Mouse (Mus musculus): ENCODE results near the gene Mccc2.

Gene Mccc2

DNA sequence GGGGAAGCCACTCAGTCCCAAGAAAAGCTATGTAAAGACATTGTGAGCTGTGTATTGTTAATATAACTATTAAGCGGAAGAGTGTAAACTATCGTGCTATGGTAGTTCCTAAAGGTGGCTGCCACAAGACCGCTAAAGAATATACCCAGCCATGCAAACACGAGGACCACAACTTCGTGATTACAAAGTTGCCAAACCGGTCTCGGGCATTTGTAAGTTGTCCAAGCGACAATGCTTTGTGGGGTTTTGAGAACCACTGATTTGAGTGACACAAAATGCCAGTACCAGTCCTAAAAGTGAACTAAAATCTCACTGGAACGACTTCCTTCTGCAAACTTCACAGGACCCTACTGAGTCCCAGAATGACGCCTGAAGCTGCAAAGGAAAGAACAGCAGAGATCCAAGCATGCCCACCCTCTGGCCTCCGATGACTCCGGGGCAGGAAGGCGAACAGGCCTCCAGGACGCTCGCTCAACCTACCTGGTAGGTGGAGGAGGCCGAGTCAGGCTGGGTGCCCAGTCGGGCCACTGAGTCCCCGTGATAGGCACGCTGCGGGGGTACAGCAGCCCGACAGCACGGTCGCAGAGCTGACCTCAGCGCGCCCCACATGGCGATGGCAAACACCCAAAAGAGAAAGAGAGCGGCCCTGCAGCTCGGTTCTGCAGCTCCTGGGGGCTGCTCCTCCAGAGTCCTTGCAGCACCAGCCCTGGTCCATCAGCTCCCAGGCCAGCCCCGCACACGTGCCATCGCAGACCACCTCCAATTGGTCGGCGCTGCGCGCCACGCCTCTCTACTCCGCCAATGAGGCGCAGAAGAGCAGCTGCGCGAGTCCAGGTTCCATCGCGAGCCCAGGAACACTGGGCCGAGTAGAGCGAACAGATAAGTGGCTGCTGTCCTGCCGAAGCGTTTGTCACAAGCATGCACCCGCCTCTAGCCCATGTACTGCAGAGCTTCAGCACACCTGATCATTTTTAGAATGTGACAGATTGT lies at the start of gene Mccc2:
Gene Mccc2, minus strand, starts transcription at position 734 of the 990 bp plus-strand sequence.
- DNase-seq (ENCODE audit: low spot score in 2 of 2) = peak; percentile 49 to 56

DNA sequence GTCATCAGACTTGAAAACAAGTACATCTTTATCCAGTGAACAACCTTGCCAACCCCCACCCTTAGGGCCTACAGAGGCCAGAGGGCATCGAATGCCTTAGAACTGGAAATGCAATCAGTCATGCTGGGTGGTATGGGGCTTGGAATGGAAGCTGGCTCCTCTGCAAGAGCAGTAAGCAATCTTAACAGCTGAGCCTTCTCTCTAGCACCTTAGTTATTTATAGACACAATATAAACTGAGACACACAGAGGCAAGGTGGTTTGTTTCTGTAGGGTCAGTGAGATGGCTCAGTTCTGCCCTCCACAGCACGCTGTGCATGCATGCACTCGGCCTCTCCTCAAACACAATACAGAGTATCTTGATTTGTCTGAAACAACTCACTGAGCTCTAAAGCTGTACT lies 48.5 kb upstream of the Mccc2 start:
- DNase-seq (ENCODE audit: low spot score in 2 of 2) = no peak

DNA sequence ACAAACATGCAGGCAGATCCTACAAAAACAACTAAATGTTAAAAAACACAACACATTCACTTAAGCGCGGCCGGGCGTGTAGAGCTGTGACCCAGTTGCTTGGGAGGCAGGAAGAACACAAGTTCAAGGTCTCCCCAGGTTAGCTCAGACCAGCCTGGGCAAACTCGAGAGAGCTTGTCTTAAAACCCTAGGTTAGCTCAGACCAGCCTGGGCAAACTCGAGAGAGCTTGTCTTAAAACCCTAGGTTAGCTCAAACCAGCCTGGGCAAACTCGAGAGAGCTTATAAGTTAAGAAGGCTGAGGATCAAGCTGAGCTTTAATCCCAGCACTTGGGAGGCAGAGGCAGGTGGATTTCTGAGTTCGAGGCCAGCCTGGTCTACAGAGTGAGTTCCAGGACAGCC lies 42.3 kb upstream of the Mccc2 start:
- peak in 1 of 2 experiments; percentile 4 for DNase-seq (ENCODE audit: low spot score in 2 of 2)

DNA sequence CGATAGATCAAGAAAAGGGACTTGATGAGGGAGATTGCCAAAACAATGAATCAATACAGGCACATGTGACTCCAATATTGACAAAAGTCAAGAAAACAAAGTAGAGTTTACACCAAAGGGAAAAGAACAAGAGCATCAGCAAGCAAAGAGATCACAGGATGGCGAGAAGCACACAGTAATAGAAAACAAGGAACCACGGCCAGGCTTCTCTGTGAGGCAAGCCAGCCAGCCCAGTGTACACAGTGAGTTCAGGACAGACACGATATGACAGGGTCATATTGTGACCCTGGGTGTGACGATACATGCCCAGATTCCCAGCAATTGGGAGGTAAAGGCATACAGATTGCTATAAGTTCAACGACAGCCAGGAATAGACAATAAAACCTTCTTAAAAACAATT lies 10.6 kb upstream of the Mccc2 start:
- no peak for DNase-seq (ENCODE audit: low spot score in 2 of 2)

DNA sequence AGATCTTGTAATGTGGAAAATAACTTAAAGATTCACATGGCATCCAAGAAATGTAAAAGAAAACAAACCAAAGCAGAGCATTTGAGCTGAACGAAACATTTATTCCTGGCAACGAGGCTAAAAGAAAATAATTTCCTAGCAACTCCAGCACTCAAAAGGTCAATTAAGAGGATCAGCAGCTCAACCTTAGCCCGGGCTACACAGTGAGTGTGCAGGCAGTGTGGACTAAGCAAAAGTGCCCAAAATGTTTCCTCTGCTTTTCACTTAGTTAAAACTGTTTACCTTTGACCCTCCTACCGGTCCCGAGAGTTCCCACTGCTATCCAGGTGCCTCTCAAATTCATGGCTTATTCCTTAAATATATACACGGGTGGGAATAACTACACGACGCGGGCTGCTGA lies 1.5 kb upstream of the Mccc2 start:
- no peak for DNase-seq (ENCODE audit: low spot score in 2 of 2)

DNA sequence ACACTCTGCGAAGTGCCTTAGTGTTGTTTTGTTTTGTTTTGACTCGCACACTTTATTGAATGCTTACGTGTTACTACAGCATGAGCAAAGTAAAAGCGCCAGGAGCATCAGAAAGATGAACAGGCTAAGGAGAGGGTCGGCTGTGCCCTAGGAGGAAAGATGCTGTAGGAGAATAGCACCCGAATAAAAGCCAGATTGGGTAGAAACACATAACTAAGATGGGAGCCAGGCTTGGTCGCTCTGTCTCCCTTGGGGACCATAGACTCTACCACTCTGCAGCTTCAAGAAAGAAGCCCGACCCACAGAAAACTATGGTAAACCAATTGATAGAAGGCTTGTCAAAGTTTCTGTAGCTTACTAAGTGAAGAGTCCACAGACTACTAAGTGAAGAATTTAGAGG lies 498 bp upstream of the Mccc2 start:
- no peak for DNase-seq (ENCODE audit: low spot score in 2 of 2)

DNA sequence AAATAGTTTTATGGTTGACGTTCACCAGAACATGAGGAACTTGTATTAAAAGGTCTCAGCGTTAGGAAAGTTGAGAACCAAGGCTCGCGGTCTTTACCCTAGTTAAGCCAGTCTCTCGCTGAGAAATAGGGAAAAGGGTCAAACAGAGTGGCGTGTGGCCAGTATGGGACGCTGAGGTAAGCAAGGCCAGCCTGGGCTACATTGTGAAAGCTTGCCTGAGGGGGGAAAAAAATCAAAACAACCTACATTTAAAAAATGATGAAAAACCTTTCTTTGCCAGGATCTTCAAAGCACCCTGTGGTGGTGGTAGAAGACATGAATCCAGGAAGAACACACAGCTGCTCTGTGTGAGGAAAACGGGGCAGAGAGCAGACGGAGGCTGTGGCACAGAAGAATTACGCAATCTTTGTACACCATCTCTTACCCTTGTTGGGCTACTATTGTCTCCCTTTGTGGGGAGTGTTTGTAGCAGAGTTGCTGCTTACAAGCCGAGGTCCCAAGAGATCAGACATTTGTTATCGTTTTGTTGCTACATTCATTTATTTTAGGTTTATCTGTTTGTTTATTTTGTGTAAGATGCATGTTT lies 9.4 kb downstream of the Mccc2 start:
- no peak for DNase-seq (ENCODE audit: low spot score in 2 of 2)

DNA sequence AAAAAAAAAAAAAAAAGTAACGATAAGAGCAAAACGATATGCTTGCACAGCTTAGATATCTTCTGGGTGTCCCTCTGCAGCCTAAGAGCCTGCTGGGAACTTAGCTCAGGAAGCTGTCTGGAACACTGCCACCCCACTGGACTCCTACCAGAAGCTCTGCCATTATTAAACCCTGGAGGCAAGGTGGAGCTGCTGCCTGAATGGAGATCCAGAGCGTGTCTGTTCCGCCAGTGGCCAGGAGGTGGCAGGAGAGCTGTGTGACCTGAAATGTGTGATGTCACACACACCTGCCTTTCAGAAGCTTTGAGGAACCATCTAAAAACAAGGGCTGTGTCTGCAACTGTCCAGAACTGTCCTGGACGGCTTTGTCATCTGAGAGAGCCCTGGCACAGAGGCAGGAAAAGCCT lies 13.6 kb downstream of the Mccc2 start:
- DNase-seq (ENCODE audit: low spot score in 2 of 2) = peak; percentile 58 to 76

DNA sequence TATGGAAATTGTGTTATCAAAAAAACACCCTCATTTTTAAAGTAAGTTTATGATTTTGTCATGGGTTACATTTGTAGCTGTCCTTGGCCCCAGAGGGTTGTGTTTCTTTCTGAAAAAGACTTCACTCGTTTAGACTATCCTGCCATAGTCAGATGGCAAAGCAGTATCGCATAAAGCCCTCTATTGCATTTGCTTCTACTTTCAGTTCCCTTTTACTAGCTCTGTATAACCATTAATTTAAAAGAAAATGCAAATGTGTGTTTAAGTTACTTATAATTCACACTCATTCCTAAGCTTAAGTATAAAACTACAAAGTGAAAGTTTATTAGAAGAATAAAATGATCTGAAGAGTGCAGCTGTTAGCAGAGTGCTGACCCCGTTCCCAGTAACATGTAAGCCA lies 16.4 kb downstream of the Mccc2 start:
- no peak for DNase-seq (ENCODE audit: low spot score in 2 of 2)

DNA sequence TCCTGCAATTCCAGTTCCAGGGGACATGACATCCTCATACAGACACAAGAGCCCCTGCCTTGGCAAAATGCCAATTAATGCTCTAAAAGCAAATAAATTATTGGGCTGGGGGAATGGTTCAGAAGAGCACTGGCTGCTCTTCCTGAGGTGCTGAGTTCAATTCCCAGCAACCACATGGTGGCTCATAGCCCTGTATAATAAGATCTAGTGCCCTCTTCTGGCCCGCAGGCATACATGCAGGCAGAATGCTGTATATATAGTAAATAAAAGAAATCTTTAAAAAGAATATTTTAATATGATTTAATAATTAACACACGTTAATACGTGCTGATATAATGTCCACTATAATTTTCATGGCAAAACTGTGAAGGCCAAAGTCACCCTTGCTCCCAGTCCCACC lies 17.3 kb downstream of the Mccc2 start:
- DNase-seq (ENCODE audit: low spot score in 2 of 2) = no peak

DNA sequence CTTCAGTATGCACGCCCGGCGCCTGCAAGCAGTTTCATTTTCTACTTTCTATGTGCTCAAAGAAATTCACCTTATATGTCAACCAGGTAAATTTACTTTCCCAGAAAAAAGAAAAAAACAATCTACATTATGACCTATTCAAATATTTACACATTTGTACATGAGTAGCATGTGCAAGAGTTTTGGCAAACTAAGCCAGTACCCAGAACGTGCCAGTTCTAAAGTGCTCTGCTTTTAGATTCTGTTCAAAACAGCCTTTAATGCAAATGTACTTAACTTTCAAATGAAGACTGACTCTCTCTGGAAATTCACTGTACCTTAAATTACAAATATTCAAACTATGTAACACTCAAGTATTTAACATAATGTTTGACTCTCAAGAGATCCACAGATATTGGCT lies 25.8 kb downstream of the Mccc2 start:
- DNase-seq (ENCODE audit: low spot score in 2 of 2) = no peak

DNA sequence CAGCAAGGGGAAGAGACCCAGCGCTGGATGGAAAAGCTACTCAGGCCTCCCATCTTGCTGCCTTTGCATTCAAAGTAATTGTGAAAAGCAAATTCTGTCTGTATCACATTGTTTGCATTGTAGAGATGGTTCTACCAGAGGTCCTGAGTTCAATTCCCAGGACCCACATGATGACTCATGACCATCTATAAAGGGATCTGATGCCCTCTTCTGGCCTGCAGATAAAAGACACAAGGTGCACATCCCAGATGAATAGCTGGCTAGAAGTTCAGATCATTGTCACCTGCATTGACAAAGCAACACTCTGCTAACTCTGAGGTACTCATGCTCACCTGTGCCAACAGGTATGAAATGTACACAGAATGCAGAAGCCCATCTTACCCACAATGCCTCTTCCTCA lies 32.1 kb downstream of the Mccc2 start:
- no peak for DNase-seq (ENCODE audit: low spot score in 2 of 2)

DNA sequence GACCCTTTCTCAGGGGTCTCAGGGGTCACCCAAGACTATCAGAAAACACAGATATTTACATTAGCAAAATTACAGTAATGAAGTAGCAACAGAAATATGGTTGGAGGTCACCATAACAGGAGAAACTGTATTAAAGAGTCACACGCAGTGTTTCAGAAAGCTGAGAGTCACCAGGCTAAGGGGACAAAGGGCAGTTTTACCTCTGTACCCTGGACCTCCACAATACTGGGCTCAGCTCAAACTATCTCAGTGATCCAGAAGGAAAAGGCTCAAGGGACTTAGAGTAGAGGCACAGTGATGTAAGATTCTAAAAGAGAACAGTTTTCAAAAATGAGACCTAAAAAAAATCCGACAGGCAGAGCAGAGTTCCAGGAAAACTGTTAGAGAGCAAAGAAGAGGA lies 36.0 kb downstream of the Mccc2 start:
- no peak for DNase-seq (ENCODE audit: low spot score in 2 of 2)

DNA sequence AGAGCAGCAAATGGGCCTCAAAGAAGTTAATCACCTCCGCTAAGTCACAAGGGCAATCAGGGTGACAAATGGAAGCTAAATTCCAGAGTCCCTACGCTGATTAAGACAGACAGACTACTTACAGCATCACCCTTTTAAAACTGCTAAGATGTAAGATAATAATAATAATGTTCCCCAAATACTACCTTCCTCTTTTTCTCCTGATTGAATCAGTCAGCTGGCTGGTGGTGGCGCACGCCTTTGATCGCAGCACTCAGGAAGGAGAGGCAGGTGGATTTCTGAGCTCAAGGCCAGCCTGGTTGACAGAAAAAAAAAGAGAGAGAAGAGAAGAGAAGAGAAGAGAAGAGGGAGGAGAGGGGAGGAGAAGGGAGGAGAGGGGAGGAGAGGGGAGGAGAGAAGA lies 45.4 kb downstream of the Mccc2 start:
- no peak for DNase-seq (ENCODE audit: low spot score in 2 of 2)

DNA sequence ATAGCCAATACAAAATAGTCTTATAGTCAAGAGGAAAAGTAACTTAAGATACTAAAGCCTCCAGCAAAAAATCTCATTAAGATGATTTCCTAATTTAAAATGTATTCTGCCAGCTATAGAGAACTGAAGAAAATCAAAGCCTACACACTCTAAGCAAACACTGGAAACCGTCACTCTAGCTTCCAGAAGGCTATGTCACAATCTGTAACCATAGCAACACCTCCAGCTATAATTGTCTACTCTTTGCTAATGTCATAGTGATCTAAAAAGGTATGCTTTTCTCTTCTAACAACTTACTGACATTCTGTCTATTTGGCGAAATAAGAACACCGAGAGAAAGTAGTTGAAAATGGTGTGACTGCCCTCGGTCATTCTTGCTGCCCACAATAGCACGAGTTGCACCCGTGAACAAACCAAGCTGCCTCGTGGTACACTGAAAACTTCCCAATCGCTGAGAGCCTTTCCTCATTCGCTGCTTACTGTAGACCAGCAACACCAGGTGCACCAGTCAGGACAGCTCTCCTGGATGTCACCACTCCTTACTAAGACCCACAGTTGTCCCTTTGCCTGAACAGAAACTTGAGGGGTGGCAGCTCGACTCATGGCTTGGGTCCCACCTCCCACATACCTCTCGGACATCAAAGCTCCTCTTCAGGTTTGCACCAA lies 48.3 kb downstream of the Mccc2 start:
- no peak for DNase-seq (ENCODE audit: low spot score in 2 of 2)

DNA sequence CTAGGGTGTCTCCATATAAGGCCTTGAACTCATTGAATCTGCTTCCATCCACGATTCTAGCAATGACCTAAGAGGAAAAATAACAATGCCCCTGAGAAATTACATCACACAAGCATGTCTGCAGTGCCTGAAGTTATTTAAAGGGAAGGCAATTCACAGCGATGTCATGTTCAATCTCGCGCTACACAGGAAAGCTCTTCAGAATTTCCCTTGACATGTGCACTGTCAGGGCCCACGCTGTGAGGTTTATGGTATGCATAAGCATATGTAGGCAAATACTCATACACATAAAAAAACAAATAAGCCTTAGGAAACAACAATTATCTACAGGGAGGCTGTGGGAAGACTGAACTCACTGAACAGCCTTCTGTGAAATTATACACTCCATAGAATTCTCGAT lies 51.6 kb downstream of the Mccc2 start:
- no peak for DNase-seq (ENCODE audit: low spot score in 2 of 2)

DNA sequence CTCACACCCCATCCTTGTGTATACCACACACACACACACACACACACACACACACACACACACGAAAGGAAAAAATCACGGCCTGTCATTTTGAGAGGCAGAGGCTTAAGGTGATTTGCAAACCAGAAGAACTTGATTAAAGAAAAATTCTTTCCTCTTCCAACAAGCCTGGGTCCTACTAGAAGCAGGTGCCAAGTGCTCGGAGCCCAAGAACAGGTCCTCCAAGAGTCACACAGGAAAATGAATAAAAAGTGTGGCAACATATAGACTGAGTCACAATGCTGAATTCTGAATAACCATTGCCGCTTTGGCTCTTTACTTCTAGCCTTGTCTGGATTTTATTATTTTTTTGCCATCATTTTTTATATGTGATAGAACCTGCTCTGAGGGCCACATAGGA lies 53.8 kb downstream of the Mccc2 start:
- no peak for DNase-seq (ENCODE audit: low spot score in 2 of 2)

DNA sequence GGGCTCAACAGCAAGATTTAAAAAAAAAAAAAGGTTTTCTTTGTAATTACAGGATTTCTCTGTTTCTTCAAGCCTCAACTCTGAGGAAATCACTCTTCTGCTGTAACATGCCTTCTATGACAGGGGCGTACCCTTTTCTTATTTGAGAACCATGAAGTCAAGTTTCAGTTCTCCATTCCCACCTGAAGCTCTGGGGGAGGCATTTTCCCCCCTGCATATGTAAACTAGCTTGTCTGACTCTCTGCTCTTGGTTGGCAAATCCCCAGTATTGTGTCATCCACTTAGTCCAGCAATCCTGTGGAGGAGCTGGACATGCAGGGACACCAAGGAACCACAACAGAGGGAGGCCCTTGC lies 59.9 kb downstream of the Mccc2 start:
- no peak for DNase-seq (ENCODE audit: low spot score in 2 of 2)

DNA sequence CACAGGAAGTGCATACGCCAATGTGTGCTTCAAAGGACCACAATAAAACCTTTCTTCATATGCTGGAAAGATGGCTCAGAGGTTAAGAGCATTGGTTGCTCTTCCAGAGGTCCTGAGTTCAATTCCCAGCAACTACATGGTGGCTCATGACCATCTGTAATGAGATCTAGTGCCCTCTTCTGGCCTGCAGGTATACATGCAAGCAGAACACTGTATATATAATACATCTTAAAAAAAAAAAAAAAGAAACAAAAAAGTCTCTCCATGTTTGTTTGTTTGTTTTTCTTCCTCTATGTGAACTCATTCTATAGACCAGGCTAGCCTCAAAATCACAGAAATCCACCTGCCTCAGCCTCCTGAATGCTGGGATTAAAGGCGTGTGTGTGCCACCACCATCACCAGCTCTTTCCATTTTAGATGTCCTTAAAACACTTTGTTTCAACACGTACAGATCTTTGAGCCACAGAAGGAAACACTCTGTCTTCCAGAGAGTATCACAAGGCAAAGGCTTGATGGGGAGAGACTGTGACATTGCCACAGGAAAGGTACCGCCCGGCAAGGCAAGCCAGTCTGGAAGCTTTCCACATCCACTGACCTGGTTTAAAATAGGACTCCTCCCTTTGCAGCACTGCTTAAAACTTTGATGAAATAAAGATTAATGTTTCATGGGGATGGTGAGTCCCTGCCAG lies 60.4 kb downstream of the Mccc2 start:
- no peak for DNase-seq (ENCODE audit: low spot score in 2 of 2)

DNA sequence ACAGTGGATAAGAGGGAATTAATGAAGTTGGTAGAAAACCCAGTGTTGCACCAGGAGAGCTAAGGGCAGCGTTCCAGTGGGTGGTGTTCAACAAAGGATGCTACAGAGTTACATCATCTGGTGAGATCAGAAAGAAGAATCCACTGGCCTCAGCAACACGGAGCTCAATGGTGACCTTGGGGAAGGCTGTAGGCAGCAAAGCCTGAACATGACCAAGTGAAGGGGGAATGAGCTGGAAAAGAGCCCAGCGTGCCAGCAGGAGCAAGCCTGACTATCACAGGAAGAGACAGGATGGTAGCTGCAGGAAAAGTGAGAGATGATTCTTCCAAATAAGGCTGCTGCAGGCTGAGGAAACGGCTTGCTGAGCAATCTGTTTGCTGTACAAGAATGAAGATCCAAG lies 68.0 kb downstream of the Mccc2 start:
- no peak for DNase-seq (ENCODE audit: low spot score in 2 of 2)

DNA sequence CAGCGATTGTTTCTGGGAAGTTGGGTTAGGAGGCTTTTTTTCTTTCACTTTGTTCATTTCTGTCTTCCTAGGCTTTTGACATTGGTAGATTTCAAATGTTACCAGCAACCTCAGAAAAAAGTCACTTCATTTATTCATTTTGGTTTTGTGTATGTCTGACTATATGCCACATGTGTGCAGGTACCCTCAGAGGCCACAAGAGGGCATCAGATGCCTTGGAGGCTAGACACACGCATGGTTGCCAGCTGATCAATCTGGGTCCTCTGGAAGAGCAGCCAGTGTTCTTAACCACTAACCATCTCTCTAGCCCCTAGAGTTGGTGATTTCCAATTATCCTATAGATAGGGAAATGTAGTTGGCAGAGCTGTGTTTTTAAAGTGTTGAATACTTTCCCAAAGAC lies 71.9 kb downstream of the Mccc2 start:
- no peak for DNase-seq (ENCODE audit: low spot score in 2 of 2)

DNA sequence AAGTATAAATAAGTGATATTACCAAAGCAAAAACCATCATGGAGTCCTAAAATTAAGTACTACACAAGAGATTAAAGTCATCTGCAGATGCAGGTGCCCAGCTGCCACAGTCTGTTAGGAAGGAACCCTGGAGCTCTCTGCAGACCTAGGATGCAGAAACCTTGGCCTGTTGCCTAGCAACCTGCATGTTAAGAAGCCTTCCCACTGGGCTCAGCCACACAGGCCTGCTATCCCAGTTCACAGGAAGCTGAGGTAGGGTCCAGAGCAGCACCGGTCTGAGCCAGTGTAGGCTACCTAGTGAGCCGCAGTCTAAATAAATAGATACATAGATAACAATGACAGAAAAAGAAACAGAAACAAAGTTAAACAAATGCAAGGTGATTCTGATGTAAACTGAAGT lies 74.8 kb downstream of the Mccc2 start:
- DNase-seq (ENCODE audit: low spot score in 2 of 2) = no peak

Data from thymus, postnatal 10 days (tissue).